Mouse (Mus musculus): ENCODE measurements around the gene Gm20708. TPM values are rescaled to one million over a fixed set of nuclear protein-coding genes. Genes with fewer than 3 reads are reported as not detected.

Gene Gm20708
- 1 to 10 TPM in 1 of 2 experiments, under 1 TPM in 1; 0.87 to 1.4 TPM for total RNA-seq (2021)
- long read RNA-seq, experiment 1, result 0 reads
- long read RNA-seq, experiment 2, partial matches to known transcripts, result 0 of 9 reads
- long read RNA-seq, experiment 2, other reads (novel, unspliced or antisense), result 9 of 9 reads

GRCm38 (mm10) chr11:117809407-117810311, at the start of gene Gm20708, which contains the start of gene Syngr2:
Gene Gm20708 (plus strand): TSS chr11:117809668.
Gene Syngr2 (plus strand): TSS chr11:117809668.
- DNase-seq, result peak; percentile 86

DNA sequence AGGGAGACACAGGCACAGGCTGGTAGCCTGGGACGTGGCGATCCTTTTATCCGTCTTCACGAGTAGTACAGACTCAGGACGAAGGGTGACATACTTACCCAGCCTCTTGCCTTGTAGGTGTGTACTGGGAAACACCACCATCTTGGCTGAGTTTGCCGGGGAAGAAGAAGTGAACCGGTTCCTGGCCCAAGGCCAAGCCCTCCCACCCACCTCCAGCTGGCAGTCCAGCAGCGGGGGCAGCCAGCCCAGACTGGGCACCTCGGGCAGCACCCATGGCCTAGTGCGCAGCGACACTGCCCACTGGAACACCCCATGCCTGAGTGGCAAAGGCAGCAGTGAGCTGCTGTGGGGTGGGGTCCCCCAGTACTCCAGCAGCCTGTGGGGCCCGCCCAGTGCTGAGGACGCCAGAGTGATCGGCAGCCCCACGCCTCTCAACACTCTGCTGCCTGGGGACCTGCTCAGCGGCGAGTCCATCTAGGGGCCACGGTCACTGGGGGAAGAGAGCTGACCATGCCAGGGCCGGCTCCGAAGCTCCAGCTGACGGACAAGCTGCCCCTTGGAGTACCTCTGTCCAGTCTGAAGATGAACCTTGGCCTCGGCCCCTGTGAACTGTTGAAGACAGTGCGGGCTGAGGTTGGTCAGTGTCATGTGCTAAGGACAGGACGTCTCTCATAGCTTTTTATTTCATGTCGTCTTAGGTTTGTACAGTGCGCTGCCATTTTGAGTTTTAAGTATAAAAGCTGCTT, 48.9 kb upstream of the Gm20708 start:
- DNase-seq, result no peak

DNA sequence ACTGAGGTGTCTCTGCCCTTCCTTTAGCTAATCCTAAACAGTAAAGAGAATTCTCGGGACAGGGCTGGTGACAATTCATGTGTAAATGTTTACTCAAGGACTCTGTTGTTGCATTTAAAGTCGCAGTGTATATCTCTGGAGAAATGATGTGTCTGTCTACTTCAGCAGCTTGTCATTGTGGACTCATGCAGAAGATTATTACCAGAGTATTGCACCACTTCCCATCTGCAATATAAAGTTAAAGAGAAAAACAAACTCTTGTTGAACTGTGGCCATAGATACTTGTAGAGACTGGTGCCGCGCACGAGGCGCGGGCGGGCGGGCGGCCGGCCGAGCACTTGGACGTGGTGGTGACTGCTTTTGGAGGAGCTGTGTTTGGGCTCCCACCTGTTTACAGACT, 47.7 kb upstream of the Gm20708 start:
- no peak for DNase-seq

DNA sequence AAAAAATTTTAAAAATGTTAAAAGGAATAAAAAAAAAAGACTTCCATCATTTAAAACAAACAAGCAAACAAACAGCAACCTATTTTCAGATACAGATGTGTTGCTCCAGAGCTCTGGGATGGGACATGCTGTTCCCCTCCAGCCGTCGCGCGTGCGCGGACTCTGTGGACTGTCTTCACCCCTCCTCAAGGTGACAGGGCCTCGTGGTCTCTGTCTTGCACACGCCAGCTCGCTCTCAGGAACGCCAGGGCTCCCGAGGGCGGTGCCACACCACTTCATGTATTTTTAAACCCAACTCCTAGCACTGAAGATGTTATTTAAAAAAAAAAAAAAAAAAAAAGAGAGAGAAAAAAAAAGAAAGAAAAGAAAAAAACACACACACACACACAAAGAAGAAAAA, 47.2 kb upstream of the Gm20708 start:
- DNase-seq, result peak; percentile 70 to 77

- peak in 1 of 2 experiments; percentile 29 for DNase-seq
Measured at GRCm38 (mm10) chr11:117764319-117764718, 45.1 kb upstream of the Gm20708 start.

DNA sequence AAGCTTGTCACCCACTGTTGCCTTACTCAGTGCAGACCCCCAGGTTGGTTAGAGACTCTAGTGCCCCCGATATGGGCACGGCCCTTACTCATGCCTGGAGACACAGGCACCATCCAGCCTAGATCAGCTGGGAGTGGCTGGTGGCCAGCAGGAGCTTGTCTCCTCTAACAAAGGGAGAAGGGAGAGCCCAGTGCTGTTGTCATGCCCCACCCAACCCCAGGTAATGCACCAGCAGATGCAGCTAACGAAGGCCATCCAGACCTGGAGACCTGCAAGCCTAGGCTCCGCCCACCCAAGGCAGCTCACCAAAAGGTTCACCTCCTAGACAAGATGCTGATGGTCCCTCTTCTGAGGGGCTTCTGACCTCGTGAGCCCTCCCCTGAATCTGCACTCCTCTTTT, 44.1 kb upstream of the Gm20708 start:
- no peak for DNase-seq

GRCm38 (mm10) chr11:117766275-117766674, 43.2 kb upstream of the Gm20708 start:
- DNase-seq, result no peak

DNA sequence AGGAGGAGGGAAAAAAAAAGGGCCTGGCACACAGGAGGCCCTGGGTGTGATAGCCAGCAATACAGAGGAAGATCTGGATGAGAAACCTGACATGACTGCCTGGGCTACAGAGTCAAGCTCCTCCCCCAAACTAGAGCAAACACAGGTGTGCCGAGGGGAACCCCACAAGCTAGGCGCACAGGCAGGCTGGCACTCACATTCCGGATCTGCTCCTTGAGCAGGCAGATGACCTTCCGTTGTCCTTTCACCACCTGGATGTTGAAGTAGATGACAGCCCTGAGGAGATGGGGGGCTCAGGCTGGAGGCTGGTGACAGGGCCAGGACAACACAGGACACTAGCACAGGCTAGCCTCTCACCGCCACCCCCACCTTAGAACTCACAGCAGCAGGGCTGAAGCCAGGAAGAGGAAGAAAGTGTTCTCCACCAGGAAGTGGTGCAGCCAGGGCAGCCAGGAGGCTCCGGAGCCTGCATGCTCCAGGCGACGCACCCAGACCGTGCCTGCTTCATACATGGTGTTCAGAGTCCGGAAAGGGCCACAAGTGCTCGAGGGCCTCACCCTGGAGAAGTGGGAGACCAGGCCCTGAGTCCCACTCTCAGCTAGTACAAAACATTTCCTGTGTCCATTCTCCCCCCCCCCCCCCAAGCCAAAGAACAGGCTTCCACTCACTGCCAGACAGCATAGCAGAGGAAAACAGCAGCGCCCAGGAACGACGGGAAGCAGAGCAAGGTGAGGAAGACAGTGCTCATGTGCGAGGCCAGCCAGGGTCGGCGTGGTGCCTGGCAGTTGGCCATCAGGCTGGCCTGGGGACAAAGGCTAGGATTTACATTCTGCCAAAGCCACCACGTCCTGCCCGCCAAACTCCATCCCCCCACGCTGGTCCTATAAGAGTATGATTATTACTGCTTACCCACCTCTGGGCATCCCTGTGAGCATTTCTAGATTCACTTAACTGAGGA, 40.5 kb upstream of the Gm20708 start:
- no peak for DNase-seq

- DNase-seq, result no peak
Measured at GRCm38 (mm10) chr11:117769683-117770047, 39.8 kb upstream of the Gm20708 start.

DNA sequence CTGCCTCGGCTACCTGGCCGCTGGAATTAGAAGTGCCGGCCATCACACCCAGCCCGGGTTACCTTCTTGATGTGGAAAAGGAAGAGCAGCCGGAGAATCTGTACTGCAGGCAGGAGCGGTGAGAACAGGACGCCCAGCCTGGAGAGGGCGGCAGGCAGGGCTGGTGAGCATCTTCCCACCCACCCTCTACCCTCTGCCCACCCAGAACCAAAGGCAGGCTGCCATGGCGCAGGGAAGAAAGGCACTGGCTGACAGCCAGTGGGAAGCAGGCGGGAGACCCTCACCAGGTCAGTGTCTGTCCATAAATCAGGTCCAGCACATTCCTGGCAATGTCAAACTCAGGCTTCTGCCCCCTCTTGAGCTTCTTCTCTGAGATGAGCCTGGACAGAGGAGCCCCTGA, 39.1 kb upstream of the Gm20708 start:
- DNase-seq, result no peak

- no peak for DNase-seq
Measured at GRCm38 (mm10) chr11:117772352-117772751, 37.1 kb upstream of the Gm20708 start.

- DNase-seq, result peak; percentile 34 to 62
Measured at GRCm38 (mm10) chr11:117774925-117775324, 34.5 kb upstream of the Gm20708 start.

- DNase-seq, result peak in 1 of 2 experiments; percentile 31
Measured at GRCm38 (mm10) chr11:117775540-117775939, 33.9 kb upstream of the Gm20708 start.

DNA sequence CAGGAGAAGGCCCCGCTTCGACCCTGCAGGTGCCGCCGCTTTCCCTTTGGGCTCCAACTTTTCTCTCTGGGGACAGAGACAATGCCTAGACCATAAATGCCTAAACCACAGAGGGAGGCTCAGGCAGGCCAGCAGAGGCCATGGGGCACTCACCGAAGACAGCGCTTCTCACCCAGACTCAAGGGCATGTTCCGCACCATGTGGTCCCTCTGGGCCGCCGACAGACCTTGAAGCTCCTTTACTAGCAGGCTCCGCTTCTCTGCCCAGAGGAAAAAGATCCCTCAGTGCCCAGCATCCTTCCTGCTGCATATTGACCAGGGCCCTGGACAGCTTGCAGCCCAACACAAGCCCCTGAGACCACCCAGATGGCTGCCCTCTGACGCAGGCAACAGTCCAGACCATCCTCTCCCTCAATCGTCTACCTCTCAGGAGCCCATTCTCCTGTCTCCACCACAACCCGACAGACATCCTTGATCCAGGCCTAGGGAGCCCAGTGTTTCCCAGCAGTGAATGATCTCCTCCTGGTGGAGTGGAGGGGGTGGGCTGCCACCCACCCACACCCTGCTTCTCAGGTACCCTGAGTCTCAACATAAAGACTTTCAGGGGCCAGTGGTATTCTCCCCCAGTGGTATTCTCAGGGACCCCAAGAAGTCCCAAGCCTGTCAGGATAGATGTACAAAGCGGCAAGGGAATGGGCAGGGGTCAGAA, 33.2 kb upstream of the Gm20708 start:
- DNase-seq, result no peak

DNA sequence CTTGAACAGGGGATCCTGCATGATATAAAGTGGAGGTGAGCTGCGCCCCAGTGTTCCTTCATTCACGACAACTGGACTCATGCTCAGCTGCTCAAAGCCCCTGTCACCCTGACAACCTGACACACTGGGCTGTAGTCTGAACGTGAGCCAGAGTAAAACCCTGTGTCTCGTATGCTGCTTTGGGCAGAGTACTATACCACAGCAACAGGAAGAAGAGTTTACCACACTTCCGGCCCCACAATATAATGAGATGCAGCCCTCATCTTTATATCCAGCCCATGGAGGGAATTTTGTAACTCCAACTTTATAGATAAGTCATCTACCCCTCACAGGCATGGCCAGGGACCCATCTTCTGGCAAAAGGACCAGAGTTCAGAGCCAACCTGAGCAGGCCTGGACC, 32.4 kb upstream of the Gm20708 start:
- no peak for DNase-seq

GRCm38 (mm10) chr11:117778031-117778430, 31.4 kb upstream of the Gm20708 start:
- no peak for DNase-seq

DNA sequence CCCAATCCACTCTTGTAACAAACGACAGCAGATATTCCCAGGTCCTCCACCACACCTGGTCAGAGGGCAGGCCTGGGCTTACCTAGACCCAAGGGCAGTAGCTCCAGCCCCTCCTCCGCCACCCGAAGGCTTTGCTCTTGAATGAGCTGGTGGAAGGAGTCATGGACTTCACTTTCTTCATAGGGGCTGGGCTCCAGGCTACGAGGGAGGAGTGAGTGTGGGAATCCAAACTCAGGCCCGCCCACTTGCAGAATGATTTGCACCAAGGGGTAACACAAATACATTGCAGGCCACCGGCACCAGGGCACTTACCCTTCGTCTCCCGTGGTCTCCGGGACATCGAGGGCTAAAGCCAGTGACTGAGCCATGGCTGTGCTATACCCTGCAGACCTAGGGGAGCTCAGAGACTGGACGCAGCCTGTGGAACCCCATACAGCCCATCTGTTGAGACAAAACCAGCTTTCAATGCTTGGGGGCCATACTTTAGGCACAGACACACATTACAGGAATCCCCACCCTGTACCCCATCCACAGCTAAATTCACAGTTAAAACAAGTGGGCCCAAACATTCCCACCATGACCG, 30.5 kb upstream of the Gm20708 start:
- peak; percentile 51 to 53 for DNase-seq

DNA sequence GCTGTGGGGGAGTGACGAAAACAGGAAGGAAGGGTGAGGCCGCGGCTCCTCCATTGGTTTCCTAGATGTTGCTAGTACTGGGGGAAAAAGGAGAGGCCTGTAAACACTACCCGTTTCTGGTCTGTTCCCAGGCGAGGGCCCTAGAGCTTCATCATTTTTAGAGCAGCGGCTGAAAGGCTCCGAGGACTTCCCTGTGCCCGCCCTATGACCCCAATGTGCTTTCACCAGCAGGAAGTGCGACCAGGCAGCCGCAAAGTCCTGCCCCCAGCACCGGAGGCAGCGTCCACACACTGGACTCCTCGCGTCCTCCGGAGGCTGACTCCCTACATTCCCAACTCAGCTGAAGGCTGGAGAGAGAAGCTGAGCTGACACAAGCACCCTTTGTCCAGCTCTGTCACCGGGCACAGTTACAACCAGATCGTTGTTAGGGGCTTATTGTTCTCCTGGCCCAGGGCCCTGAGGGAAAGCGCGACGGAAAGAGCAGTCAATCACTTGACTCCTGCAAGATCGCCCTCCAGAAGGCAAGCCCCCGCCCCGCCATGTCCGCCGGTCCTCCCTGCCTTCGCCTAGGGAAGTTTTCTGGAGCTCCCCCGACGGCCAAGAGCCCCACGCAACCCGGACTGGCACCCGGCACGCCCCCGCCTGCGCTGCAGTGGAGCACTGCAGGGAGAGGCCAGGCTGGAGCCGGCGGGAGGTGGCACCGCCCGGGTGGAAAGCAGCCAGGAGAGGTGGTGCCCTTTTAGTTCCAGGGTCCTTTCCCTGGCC, 29.9 kb upstream of the Gm20708 start:
- DNase-seq, result peak; percentile 80 to 92

- no peak for DNase-seq
Measured at GRCm38 (mm10) chr11:117780199-117780515, 29.3 kb upstream of the Gm20708 start.

DNA sequence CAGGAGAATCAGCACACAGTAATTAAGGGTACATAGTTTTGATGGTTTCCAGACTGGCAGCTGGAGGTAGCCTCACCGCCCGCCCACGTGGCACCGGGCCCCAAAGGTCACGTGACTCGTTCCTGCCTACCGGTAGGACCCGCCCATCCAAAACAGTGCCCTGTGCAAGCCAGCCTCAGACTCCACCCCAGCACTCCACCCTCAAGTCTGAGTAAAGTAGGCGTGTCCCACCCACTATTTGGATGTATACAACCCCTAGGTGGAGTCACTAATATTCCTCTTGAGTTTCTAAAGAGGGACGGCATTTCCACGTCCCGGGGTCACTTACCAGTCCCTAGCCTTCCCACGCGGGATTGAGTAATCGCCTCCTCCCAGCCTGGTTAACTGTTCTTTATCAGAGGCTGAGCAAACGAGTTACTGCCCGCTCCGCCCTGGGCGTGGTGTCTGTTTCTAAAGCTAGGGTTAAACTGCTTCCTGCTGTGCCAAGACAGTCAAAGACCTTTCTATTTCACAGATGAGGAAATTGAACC, 28.8 kb upstream of the Gm20708 start:
- DNase-seq, result peak; percentile 88 to 94
